Mouse (Mus musculus) layer of hippocampus, postnatal 36 days (tissue): ENCODE measurements at regions not wholly inside any gene's neighbourhood (a gene's known extent, or its start where the extent isn't known, plus 50 kb on each side); places are given as distances from the start of the nearest gene placed in this dataset.
"Not testable (repeated sequence)": the region's sequence is repeated elsewhere in the genome, so short reads cannot be mapped to it uniquely, and the experiment has no call there.

Source experiments
- DNase-seq, 2 experiments: peaks; one replicate each; pipeline ENCODE4 v3.0.0; 2022

DNA sequence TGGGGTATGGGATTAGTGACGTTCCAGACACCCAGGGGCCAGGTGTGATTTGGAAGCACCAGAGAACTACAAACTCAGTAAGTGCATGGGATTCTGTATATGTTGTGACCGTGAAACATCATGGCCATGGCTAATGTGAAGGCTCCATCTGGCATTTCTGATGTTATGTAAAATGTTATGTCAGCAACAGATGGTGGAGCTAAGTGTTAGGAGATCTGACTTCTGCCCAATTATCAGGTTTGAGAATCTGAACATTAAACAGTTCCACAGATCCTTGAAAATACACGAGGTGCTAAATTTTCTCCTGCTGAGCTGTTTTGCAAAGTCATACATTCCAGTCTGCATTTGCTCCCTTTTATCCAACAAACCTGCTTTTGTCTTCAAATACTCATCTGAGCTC is 223.6 kb upstream of the Egfl6 start:
- DNase-seq, result peak in 1 of 2 experiments; percentile 6

DNA sequence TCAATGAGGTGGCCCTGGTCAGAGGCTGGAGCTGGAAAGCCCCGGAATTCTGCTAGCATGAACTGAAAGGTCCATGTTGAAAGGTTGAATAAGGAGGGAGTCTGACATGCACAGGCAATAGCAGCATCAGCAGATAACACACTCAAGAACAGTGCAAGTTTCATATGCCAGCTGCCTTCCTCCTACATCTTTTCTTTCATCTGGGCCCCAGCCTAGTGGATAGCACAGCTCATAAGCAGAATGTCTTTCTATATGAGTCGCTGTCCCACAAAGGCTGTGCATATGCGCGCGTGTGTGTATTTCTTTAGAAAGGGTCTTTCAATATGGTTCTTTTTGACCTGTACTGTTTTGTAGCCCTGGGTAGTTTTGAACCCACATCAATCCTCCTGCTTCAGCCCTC is 222.7 kb upstream of the Egfl6 start:
- DNase-seq, result no peak

DNA sequence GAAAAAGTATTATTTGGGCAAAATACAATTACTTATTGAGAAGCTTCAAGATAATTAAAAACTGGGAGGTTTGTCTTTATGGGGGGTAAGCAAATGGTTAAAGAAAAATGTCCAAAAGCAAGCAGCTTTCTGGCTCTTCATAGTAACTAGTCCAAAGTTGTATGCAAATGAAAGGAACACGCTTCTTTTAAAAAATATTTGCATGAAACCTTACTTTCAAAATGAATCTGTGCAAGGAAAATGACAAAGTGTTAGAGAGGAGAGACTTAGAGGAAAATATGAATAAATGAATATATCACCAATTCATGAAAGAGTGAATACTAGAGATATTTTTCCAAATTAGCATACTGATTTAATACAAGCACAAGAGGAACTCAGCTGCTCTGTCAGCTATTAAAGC is 220.4 kb upstream of the Egfl6 start:
- no peak for DNase-seq

DNA sequence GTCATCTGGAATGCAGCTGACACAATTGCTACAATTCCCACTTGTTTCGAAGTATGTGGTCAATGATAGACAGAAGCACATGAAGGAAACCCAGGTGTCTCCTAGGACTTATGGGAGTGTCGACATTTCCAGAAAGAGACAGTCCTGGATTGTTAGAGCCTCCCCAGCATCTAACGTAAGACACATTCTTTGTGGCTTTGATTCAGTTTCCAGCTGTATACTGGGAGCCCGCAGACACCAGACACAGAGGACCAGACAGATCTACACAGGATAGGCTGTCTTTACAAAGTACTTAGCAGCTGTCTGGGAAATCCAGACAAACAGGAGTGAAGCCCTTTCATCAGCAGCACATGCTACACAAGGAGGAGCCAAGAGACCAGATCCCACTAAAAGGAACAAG is 220.0 kb upstream of the Egfl6 start:
- DNase-seq, result no peak

GRCm38 (mm10) chrX:166803246-166803645 is 217.7 kb upstream of the Egfl6 start:
- DNase-seq, result peak in 1 of 2 experiments; percentile 21

DNA sequence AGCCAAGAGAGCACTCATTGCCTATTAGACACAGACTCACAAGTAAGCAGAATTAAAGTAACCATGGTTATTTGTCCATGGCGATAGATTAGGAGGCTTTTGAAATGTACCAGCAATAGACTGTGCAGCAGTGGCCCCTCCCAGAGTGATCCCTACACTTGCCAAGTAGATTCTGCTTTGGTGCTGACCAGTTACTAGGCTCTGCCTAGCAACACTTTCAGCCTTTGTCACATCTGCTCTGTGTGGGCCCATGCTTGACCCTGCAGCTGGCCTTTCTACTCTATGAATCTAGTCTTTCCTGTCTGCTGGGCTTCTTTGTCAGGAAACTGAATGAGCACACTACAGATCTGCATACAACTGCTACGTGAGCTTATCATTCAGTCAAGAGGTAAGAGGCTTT is 215.5 kb upstream of the Egfl6 start:
- no peak for DNase-seq

DNA sequence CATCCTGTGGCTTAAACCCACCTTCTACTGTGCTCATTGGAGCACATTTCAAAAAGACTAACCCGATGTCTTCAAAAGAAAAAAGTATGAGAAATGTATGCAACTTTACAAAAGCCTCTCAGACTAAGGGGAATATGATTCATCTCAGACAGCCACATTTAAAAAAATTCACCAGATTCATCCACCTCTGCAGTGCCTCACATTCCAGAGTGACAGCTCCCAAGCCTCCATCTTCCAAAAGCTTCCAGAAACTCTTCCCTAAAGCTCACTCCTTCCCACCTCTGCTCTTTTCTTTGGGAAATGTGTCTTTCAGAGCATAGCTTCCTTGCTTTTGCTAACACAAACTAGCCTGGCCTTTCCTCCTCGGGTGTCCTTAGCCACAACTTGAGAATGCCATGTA is 210.1 kb upstream of the Egfl6 start:
- DNase-seq, result no peak

DNA sequence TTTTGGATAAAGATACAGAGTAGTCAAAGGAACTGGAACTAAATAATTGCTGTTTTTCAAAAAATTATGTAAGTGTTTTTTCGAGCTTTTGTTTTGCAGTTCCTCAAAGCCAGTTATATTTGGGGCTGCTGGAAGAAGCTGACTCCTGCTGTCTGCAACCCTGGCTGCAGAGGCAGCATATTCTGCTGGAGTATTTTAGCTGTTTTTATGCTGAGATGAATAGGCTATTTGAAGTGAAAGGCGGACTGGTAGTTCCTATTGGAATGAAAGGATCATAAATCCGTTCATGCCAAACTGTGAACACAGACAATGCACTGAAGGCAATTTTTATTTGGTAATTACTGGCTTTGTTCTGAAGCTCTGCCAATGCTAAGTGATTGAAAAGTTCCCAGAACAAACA is 203.5 kb upstream of the Egfl6 start:
- DNase-seq, result peak in 1 of 2 experiments; percentile 13

- not testable (repeated sequence) for DNase-seq
These were observed 201.6 kb upstream of the Egfl6 start for GRCm38 (mm10) chrX:166787137-166787536.

DNA sequence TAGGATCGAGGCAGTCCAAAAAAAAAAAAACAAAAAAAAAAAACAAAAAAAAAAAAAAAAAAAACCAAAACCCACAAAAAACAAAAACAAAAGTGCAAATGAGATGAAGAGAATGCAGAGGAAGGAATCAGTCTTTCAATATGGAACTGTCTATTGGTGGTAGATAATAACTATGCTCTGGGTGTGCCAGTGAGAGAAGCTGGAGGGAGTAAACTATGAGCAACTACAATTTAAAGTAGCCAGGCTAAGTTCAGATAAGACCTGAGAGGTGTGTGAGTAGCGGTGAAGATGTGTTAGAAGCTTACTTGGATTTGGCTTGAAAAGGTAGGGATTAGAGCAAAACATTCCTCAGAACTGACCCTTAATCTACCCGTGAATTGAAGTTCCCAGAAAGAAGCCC is 200.1 kb upstream of the Egfl6 start:
- no peak for DNase-seq

- DNase-seq, result no peak
These were observed 197.9 kb upstream of the Egfl6 start for GRCm38 (mm10) chrX:166783377-166783776.

GRCm38 (mm10) chrX:166779334-166780092 is 194.0 kb upstream of the Egfl6 start:
- DNase-seq, result peak in 1 of 2 experiments; percentile 9

GRCm38 (mm10) chrX:166773408-166773854 is 187.9 kb upstream of the Egfl6 start:
- no peak for DNase-seq

GRCm38 (mm10) chrX:166766991-166767390 is 181.5 kb upstream of the Egfl6 start:
- peak; percentile 3 to 16 for DNase-seq

DNA sequence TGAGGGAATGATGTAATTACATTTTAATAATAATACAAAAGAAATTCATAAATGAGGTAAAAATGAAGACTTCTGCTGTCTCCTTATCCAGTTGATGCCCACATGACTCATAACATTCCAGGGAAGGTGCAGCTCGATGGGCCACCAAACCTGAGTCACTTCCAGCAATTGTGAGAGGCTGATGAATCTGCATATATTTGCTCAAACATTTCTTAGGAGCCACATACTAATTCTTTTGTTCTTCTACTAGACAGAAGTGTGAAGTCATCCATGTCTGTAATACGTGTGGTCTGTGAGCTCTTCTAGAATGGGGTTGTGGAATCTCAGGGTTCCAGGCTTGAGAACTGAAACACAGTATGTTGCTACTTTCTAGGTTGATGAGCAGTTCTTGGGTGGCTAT is 180.1 kb upstream of the Egfl6 start:
- DNase-seq, result no peak

DNA sequence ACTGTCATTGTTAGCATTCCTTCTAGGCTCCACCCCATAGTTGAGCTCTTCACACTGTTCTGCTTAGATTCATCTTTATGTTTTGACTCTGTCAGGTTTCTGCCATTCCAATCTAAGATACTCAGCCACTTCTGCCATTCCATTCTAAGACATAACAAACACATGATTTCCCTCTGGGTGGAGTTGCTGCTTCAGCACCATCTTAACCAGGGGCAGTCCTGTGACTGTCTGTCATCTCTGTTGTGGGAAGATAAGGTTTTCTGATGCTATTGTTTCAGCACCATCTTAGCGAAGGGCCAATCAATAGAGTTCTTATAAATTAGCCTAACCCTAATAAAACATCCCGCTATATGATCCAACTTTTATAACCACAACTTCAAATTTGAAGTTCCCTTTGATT is 176.6 kb upstream of the Egfl6 start:
- no peak for DNase-seq

DNA sequence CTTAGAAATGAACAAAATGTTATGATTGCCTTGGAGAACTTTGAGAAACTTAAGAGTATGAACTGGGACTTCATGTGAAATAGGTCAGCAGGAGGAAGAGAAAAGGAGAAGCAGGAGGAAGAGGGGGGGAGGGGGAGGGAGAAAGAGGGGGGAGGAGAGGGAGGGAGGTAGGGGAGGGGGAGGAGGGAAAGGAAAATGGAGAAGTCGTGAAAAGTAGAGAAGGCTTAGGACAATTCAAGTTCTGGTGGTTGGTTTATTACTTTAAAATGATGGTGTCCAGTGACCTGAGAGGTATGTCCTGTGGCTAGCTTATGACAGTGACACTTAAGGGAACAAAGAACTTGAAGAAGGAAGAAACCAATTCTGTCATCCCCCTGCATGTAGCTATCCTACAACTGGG is 171.6 kb upstream of the Egfl6 start:
- no peak for DNase-seq

DNA sequence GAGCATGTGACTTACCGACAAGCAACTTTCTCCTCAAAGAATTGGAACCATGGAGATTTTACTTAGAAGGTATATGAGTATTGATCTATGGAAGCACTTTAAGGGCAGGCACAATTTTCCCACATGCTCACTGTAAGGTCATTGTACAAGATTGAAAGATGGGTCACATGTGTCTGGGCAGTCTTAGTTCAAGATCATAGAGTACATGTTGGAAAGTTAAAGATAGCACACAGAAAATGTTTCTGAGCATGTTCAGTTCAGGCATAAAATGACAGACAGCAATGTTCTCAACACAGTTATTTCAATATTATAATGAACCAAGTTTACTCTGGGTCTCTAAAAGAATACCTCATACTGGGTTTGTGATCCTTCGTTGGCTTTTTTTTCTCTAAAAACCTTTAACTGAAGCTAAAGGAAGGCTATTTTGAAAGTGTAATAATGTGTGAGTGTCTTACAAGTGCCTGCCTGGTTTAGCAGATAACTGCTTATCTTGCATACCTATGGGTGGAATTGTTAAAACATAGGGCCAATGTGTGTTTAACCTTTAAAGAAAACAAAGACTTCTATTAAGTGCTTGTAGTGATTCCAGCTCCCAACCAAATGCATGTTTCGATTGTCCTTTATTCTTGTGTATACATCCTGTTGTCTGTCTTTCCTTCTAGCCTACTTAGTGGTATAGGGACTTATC is 169.6 kb upstream of the Egfl6 start:
- no peak for DNase-seq

DNA sequence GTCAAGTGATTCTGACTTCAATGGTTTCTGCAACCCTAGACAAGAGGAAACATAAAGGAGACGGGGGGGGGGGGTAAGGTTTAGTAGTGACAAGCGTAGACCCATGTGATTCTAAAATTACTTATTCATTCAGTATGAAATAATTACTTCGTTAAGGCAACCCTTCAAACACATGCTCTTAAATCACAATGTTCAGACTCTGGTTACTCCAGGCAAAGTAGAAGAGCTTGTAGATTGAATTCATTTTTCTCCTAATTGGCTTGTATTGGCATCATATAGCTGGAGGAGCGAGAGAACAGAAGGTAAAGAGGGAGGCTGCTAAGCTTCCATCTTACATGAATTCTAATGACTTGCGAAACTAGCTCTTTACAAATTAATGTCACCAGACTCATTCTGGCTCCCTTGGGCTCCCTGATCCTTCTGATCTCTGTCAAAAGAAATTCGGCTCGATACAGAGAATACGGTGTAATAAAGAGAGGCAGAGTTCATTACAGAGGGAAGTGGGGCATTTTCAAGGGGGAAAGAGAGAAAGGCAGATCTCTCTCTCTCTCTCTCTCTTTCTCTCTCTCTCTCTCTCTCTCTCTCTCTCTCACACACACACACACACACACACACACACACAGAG is 163.6 kb upstream of the Egfl6 start:
- no peak for DNase-seq

GRCm38 (mm10) chrX:166731354-166731753 is 145.8 kb upstream of the Egfl6 start:
- peak in 1 of 2 experiments; percentile 10 for DNase-seq

DNA sequence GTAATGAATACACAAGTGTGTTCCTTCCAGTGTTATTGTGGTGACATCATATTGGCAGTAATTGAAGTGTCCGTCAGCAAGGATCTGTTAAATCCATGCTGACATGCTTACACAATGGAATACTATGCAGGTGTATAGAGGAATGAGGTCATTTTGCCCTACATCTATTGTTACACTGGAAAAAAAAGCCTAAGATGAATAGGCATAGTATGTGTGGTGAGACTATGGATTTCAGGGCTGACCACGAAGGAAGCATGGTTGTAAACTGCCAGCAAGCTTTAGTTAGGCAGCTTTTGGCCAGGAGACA is 143.1 kb upstream of the Egfl6 start:
- DNase-seq, result no peak

GRCm38 (mm10) chrX:166727823-166728621 is 142.5 kb upstream of the Egfl6 start:
- DNase-seq, result no peak
